9 mouse cellular contexts compared by ENCODE assay signal in the genomic region with DNA sequence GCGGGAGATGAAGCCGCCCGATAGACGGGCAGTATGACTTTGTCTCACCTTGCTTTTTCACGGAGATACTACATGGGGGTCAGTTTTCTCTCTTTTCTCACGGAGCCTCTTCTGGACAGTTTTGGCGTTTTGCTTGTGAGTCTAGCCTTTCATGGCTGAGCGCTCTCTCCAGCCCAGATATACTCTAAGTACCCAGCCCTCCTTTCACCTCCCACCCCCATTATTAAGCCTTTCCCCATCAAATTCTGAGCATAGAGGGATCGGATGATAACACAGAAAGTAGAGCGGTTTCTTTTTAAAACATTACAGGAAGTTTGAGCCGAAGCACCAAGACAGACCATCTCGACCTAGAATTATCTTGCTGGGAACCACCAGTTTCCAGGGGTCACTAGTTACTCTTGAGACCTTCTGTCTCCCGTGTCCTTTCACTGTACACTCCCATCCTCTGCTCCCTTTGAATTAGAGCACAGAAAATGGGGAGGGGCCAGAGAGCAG. TPM values are rescaled to one million over a fixed set of nuclear protein-coding genes. Genes with fewer than 3 reads are reported as not detected.
DNase-seq lines count a peak whose midpoint lies in the region; ATAC-seq and TF ChIP-seq lines count a peak whose summit lies in the region.
"Had no signal": no experiment of that assay in that cellular context is flagged by ENCODE, and none has a peak within 500 bp of the region (broad histone marks: within the 10 kb centered on the region; RNA-seq: fewer than 3 reads in every experiment).

No protein-coding gene starts in this region.

- H3K9me3 ChIP-seq in heart, embryonic 10.5 days: no peaks in the 10 kb centered on the region
- no peaks in the 10 kb centered on the region for H3K9me3 ChIP-seq in heart, embryonic 15.5 days (replicated peaks)

- no peak for DNase-seq in heart, embryonic 10.5 days (ENCODE audit: low spot score)
- no peak for DNase-seq in heart, postnatal 36 days
- DNase-seq in Patski (ENCODE audit: low read depth, low spot score): no peak
- peak; percentile 43 for DNase-seq in lung, postnatal 10 days
- no peak for DNase-seq in right cerebral cortex, adult 18-20 months
- no peak for DNase-seq in gastrocnemius, postnatal 14 days

- POLR2A ChIA-PET in Patski (lab: Charles Lee): no interaction called here

- H3K9ac ChIP-seq in heart, embryonic 15.5 days: peak overlapping the region; percentile 86

- no peaks in the 10 kb centered on the region for H3K27me3 ChIP-seq in heart, embryonic 10.5 days (ENCODE audit: insufficient read depth, poor library complexity, severe bottlenecking)
- peaks cover 12% of the 10 kb centered on the region for H3K27me3 ChIP-seq in Patski
- no peaks in the 10 kb centered on the region for H3K27me3 ChIP-seq in heart, embryonic 15.5 days
- H3K27me3 ChIP-seq: CH12.LX had no signal

- CTCF ChIA-PET in Patski (lab: Charles Lee): interaction anchor here (1.3 kb wide), 1 partner anchor 17 kb away, joined by 3 read pairs; no protein-coding TSS in a partner anchor

- H3K36me3 ChIP-seq in heart, embryonic 10.5 days: no peaks in the 10 kb centered on the region
- no peaks in the 10 kb centered on the region for H3K36me3 ChIP-seq in heart, embryonic 15.5 days

- 3% methylated on average over 13 of the region's 13 CpGs for WGBS in heart, embryonic 10.5 days
- 2% methylated on average over 13 of the region's 13 CpGs for WGBS in heart, embryonic 15.5 days

- in situ Hi-C loops in Patski (cut with MboI; ENCODE audit: low pct_unique_long_range_greater_than_20kb): no loop called here

- intact Hi-C loops in heart, postnatal 36 days (cut with DNase I): loop anchor here (1.0 to 5.0 kb wide), 3 partner anchors 54 to 438 kb away; a partner anchor contains a TSS
- intact Hi-C loops in gastrocnemius, postnatal 14 days (cut with DNase I; ENCODE audit: low total_unique reads): no loop called here

- peak overlapping the region; percentile 90 for H3K27ac ChIP-seq in heart, embryonic 10.5 days
- H3K27ac ChIP-seq in heart, embryonic 15.5 days: peak overlapping the region; percentile 92

- ATAC-seq in Patski: peak; percentile 40
- no peak for ATAC-seq in heart, embryonic 15.5 days (replicated peaks; ENCODE audit: insufficient number of reproducible peaks, insufficient read depth, low FRiP score, low read depth)
- no peak for ATAC-seq in megakaryocyte progenitor cell, adult 5-6 weeks (replicated peaks; ENCODE audit: poor library complexity)

- H3K4me2 ChIP-seq in heart, embryonic 15.5 days: peak overlapping the region; percentile 92

- H3K4me3 ChIP-seq in heart, embryonic 10.5 days: peak overlapping the region; percentile 77
- H3K4me3 ChIP-seq in heart, embryonic 15.5 days: peak overlapping the region; percentile 78

- H3K4me1 ChIP-seq in heart, embryonic 10.5 days: peaks cover 14% of the 10 kb centered on the region; the same call in 1 of the 2 replicates
- 0 out of 2 replicates have a peak, but pooled peaks cover 3% of the 10 kb centered on the region for H3K4me1 ChIP-seq in heart, embryonic 15.5 days (replicated peaks)

- TF ChIP-seq CTCF in Patski (IDR thresholded peaks at IDR 0.05): no peak

RNA-seq across cellular contexts. Expression of a gene that starts 2.0 kb away (rescaled TPM):
- polyA plus RNA-seq in heart, embryonic 10.5 days (2016; fragmentation: Nextera tagmentation; extraction: Ambion mirVana): 1.8 and 3.4 TPM in 2 replicates
- total RNA-seq in heart, postnatal 36 days (2021): 1 to 10 TPM; 3.5 to 4.9 TPM
- 0.90 TPM for polyA plus RNA-seq in Patski (2021)
- polyA plus RNA-seq in heart, embryonic 15.5 days (2015; fragmentation: Nextera tagmentation; extraction: Ambion mirVana): 2.6 and 3.9 TPM in 2 replicates
- total RNA-seq in megakaryocyte progenitor cell, adult 5-6 weeks (2015): 1.1 TPM in 2 replicates
- total RNA-seq in megakaryocyte progenitor cell, adult 5-6 weeks (2017): 1.2 and 1.3 TPM in 2 replicates
- total RNA-seq in gastrocnemius, postnatal 14 days (2021): 1 to 10 TPM; 6.1 to 8.3 TPM
